Mouse (Mus musculus) midbrain, postnatal 0 days (tissue): ENCODE measurements around the gene Wif1. TPM values are rescaled to one million over a fixed set of nuclear protein-coding genes. Genes with fewer than 3 reads are reported as not detected.
A peak's percentile ranks its signal among the peaks of the same experiment; 100 is the strongest.

Experiments
- ATAC-seq: fragments of 200-750 bp; cut with Nextera tagmentation; 2 replicates; pipeline ENCODE4 v1.8.0; 2017; ENCODE audit warnings: moderate number of reproducible peaks, mild to moderate bottlenecking, moderate TSS enrichment, moderate library complexity; ENCODE audit not compliant: low FRiP score
- DNase-seq: peaks from one replicate; pipeline ENCODE4 v3.0.0-alpha.2; 2015; ENCODE audit warnings: low spot score
- H3K27ac ChIP-seq: fragments of 300-500 bp; sonication (generic); 2 replicates; pipeline ENCODE4 v1.5.1; 2014; ENCODE audit warnings: low read depth, mild to moderate bottlenecking, low read length, mixed read lengths
- H3K27me3 ChIP-seq: fragments of 300-500 bp; sonication (generic); 2 replicates; pipeline ENCODE4 v1.6.1; 2014; ENCODE audit warnings: low read length, control low read depth, mixed read lengths; ENCODE audit not compliant: insufficient read depth
- H3K36me3 ChIP-seq: fragments of 300-500 bp; sonication (generic); 2 replicates; pipeline ENCODE4 v1.6.1; 2014; ENCODE audit warnings: low read length, control low read depth, mixed read lengths; ENCODE audit not compliant: insufficient read depth
- H3K4me1 ChIP-seq: fragments of 300-500 bp; sonication (generic); 2 replicates; pipeline ENCODE4 v1.6.1; 2014; ENCODE audit warnings: mild to moderate bottlenecking, control low read depth, antibody characterized with exemption, low read length, mixed read lengths; ENCODE audit not compliant: insufficient read depth
- H3K4me2 ChIP-seq: fragments of 300-500 bp; sonication (generic); 2 replicates; pipeline ENCODE4 v1.6.1; 2014; ENCODE audit warnings: low read depth, mild to moderate bottlenecking, low read length, mixed read lengths; ENCODE audit not compliant: poor library complexity, severe bottlenecking
- H3K4me3 ChIP-seq: fragments of 300-500 bp; sonication (generic); 2 replicates; pipeline ENCODE4 v1.5.1; 2014; ENCODE audit warnings: low read depth, mild to moderate bottlenecking, low read length, moderate library complexity
- H3K9ac ChIP-seq: fragments of 300-500 bp; sonication (generic); replicated peaks from 2 replicates; pipeline ENCODE4 v1.6.1; 2014; ENCODE audit warnings: mild to moderate bottlenecking, low read length, moderate library complexity, mixed read lengths; ENCODE audit not compliant: poor library complexity, severe bottlenecking
- H3K9me3 ChIP-seq: fragments of 300-500 bp; sonication (generic); 2 replicates; pipeline ENCODE4 v1.6.1; 2016; ENCODE audit warnings: low read length, control low read depth
- CTCF ChIP-seq: IDR thresholded peaks from 2 replicates; pipeline ENCODE4 v1.5.1; 2016; ENCODE audit warnings: antibody characterized with exemption, mild to moderate bottlenecking
- WGBS: fragments of 180-500 bp; shearing (Covaris S2); extraction: QIAGEN DNeasy Blood & Tissue Kit; methylation state at CpG from one replicate; pipeline ENCODE4 v1.1.7; 2014; 5-methylcytosine and 5-hydroxymethylcytosine counted together
- polyA plus RNA-seq: library from polyadenylated mRNA; unstranded; fragments of >200 nt; fragmentation: Nextera tagmentation; extraction: Ambion mirVana; gene quantifications from 2 replicates; pipeline ENCODE4 v1.2.1, GENCODE M21; 2015
- total RNA-seq: library from RNA; depleted of rRNA; stranded (reverse); fragments of >200 nt; gene quantifications from 2 replicates; pipeline ENCODE4 v1.2.3, GENCODE M21; 2014

Gene Wif1
- total and polyA plus RNA-seq, 2 experiments from 2014 or later, result 7.5 to 13.9 TPM

DNA sequence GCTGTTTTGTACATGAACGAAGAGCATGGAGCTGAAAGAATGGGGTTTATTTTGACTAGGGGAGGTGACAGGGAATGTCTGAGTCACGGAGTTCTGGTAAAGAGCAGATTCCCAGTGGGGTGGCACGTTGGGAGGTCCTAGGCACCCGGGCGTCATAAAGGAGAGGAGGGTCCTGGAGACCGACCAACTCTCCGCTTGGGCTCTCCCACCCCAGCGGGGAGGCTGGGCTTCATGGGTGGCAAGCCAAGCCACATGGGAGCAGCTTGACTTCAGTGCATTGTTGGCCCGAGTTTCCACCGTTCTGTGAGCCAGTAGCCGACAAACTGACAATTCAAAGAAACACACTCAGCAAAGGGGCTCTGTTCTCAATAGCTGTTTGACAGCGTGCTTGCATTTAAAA lies 64.5 kb downstream of the Wif1 start:
- WGBS, result 50% methylated on average over 12 of the region's 12 CpGs
- no peak for TF ChIP-seq CTCF

GRCm38 (mm10) chr10:121099658-121100057 lies 65.9 kb downstream of the Wif1 start:
- Histone ChIP-seq H3K4me1 (no peaks in the 10 kb centered on the region), H3K27ac (no peak overlapping the region), H3K4me2 (no peak overlapping the region), H3K9ac (no peak overlapping the region), H3K27me3 (no peaks in the 10 kb centered on the region), H3K9me3 (no peaks in the 10 kb centered on the region), H3K4me3 (no peak overlapping the region), H3K36me3 (no peaks in the 10 kb centered on the region)
- WGBS, result 57% methylated on average over 11 of the region's 11 CpGs
- no peak for TF ChIP-seq CTCF
- DNase-seq, result no peak
- ATAC-seq, result no peak

More for the DNA sequence above, 64.5 kb downstream of the Wif1 start:
- Histone ChIP-seq H3K4me1 (no peaks in the 10 kb centered on the region), H3K4me3 (no peak overlapping the region), H3K27ac (no peak overlapping the region), H3K27me3 (no peaks in the 10 kb centered on the region), H3K9ac (no peak overlapping the region), H3K4me2 (no peak overlapping the region), H3K36me3 (no peaks in the 10 kb centered on the region), H3K9me3 (no peaks in the 10 kb centered on the region)
- ATAC-seq (no peak), DNase-seq (no peak)

- H3K27me3 ChIP-seq, result no peaks in the 10 kb centered on the region
- DNase-seq (no peak), ATAC-seq (no peak)
- no peaks in the 10 kb centered on the region for H3K36me3 ChIP-seq
- no peak for TF ChIP-seq CTCF
- H3K4me1 ChIP-seq, result no peaks in the 10 kb centered on the region
- no peaks in the 10 kb centered on the region for H3K9me3 ChIP-seq
- no peak overlapping the region for H3K4me2 ChIP-seq
- H3K9ac ChIP-seq, result no peak overlapping the region
- no peak overlapping the region for H3K27ac ChIP-seq
- H3K4me3 ChIP-seq, result no peak overlapping the region
Observed at GRCm38 (mm10) chr10:121116115-121116514, 82.4 kb downstream of the Wif1 start.

DNA sequence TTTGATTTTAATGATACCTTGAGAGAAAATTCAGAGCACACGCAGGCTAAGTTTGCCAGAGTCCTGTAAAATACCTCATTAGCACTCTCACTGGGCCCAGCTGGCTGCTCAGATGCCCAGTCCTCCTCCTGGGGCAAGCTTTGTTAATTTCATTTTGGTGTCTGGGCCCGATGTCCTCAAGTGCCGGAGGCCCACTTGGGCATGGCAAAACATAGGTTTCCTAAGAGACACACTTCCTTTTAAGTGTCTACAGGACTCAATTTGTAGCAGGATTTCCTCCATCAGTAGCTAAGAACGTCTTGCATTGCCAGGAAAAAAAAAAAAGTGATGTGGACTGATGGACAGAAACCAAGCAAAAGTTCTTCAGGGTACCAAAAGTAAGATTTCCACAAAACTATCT lies 82.9 kb downstream of the Wif1 start:
- Histone ChIP-seq H3K27me3 (no peaks in the 10 kb centered on the region), H3K9me3 (no peaks in the 10 kb centered on the region), H3K4me2 (no peak overlapping the region), H3K4me3 (no peak overlapping the region), H3K4me1 (no peaks in the 10 kb centered on the region), H3K27ac (no peak overlapping the region), H3K36me3 (no peaks in the 10 kb centered on the region), H3K9ac (no peak overlapping the region)
- TF ChIP-seq CTCF, result no peak
- DNase-seq, result peak; percentile 24
- 49% methylated on average over 4 of the region's 4 CpGs for WGBS
- ATAC-seq, result no peak

DNA sequence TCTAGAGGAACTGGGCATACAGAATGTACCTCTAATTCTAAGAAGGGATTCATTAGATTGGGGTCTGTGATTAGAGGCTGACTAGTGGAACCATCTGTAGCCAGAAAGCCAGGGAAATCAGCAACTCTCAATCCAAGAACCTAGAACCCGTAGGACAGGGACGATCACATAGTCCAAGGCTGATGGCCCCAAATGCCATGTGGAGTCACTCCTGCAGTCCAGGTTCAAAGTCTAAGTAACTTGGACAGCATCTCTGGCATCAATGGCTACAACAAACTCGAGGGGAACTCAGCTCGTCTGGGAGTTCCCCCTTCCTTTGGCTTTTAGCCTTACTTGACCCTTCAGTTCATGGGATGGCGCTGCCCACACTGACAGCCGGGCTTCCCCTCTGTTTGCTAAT lies 87.0 kb downstream of the Wif1 start:
- H3K27ac ChIP-seq, result no peak overlapping the region
- 93% methylated on average over 6 of the region's 6 CpGs for WGBS
- ATAC-seq (no peak), DNase-seq (no peak)
- H3K4me3 ChIP-seq, result no peak overlapping the region
- no peaks in the 10 kb centered on the region for H3K27me3 ChIP-seq
- H3K4me2 ChIP-seq, result no peak overlapping the region
- no peaks in the 10 kb centered on the region for H3K9me3 ChIP-seq
- no peak overlapping the region for H3K9ac ChIP-seq
- H3K36me3 ChIP-seq, result no peaks in the 10 kb centered on the region
- H3K4me1 ChIP-seq, result no peaks in the 10 kb centered on the region
- TF ChIP-seq CTCF, result no peak

DNA sequence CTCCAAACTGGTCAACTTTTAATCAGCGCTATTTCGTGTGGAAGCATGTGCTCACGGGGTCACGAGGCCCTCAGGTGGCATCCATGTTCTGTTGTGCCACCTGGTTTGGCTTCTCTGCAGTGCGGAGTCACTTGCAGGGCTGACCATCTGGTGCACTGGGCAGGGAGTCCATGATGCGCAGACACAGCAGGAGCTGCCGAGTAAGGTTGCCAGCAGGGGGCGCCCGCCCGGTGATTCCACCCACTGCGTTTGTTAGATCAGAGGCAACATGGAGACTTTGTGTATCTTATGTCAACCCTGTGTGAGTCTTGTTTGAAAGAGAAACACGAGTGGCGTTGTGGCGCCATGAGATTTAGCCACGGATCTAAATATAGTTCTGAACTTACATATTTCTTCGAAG lies 90.7 kb downstream of the Wif1 start:
- WGBS, result 96% methylated on average over 16 of the region's 16 CpGs
- Histone ChIP-seq H3K4me3 (no peak overlapping the region), H3K9ac (no peak overlapping the region), H3K9me3 (no peaks in the 10 kb centered on the region), H3K27me3 (no peaks in the 10 kb centered on the region), H3K4me1 (no peaks in the 10 kb centered on the region), H3K27ac (no peak overlapping the region), H3K36me3 (no peaks in the 10 kb centered on the region), H3K4me2 (no peak overlapping the region)
- no peak for TF ChIP-seq CTCF
- no peak for DNase-seq
- ATAC-seq, result no peak
